ENCODE assay signal across 15 mouse cellular contexts in the genomic region with DNA sequence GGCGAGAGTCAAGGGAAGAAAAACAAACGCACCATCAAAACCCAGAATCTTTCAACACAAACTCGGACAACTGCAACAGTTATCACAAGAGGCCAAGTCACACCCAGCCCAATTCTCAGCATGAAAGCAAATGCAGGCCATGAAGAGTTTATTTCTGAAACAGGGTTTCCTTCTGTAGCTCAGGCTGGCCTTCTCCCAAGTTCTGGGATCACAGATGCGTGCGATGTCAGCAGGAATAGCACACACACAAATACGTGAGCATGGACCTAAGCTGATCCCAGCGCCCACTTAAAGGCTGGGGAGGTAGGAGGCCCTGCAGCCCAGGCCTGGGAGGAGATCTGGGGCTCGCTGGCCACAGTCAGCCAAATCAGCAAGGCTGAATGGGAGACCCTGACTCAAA.
A peak's percentile ranks its signal among the peaks of the same experiment; 100 is the strongest.
DNase-seq lines count a peak whose midpoint lies in the region.
"Had no signal": no experiment of that assay in that cellular context is flagged by ENCODE, and none has a peak within 500 bp of the region (broad histone marks: within the 10 kb centered on the region; RNA-seq: fewer than 3 reads in every experiment).

No protein-coding gene starts in this region.

- DNase-seq in cerebellum, postnatal 36 days: peak; percentile 28 to 39
- DNase-seq in cerebellum, adult 9-10 months: no peak
- peak; percentile 76 for DNase-seq in heart, adult 11 months
- no peak for DNase-seq in heart, adult 9 months (ENCODE audit: low spot score in 2 of 2)
- peak; percentile 59 to 63 for DNase-seq in right cerebral cortex, postnatal 10 days (ENCODE audit: low spot score in 2 of 2)
- DNase-seq in right cerebral cortex, postnatal 4 days: no peak
- DNase-seq in retina, postnatal 1 day: no peak
- DNase-seq: adrenal gland, adult 2 months; B cell, adult 2 months; gastrocnemius, postnatal 10 days; heart, adult 2 months; kidney, adult 8-10 months; kidney, postnatal 10 days; lung, postnatal 36 days; thymus, postnatal 14 days had no signal

Comparison
In these comparisons a context has a peak if more than half of its experiments do, and no peak if none do; other contexts are left out.
1. DNase-seq: peak in cerebellum, postnatal 36 days (2 of 2), heart, adult 11 months (single experiment) and right cerebral cortex, postnatal 10 days (2 of 2); none in cerebellum, adult 9-10 months (single experiment), heart, adult 9 months (0 of 2), right cerebral cortex, postnatal 4 days (single experiment) and retina, postnatal 1 day (single experiment).